Mouse (Mus musculus): ENCODE data around the gene 2310022B05Rik.
A peak's percentile ranks its signal among the peaks of the same experiment; 100 is the strongest.

The 2310022B05Rik gene

DNA sequence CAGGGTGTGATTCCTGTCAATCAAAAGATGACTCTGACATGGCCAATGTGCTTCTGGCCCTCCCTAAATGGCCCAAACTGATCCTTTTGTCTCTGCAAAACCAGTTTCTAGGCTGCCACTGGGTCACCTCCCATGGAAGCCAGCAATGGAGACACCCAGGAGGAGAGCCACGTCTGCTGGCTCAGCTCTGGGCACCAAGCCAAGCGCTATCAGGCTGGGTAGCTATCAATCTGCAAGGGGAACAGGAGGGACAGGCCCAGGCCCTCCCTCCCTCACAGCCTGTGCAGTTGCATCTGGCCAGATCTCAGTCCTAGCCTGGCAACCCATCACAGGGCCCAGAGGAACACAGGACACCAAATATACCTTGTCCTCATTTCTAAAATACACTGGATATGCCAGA, 4.8 kb downstream of the 2310022B05Rik start:
- peak; percentile 86 for DNase-seq

DNA sequence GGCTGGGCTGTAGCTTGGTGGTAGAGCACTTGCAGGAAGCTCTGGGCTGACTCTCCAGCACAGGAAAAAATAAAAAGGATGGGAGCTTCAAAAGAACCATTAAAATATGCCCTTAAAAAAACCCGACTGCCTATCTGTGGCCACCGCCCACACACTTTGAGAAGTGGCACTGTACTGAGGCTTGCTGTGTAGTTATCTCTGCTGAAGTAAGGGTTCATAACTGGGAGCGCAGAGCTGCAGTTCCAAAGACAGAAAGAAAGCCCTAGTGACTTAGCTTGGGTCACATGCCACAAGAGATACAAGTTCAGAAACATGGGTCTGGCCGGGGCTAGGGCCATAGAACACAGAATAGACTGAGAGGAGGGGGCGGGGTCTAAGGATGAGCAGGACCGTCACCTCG, 5.2 kb downstream of the 2310022B05Rik start:
- DNase-seq: peak; percentile 67

DNA sequence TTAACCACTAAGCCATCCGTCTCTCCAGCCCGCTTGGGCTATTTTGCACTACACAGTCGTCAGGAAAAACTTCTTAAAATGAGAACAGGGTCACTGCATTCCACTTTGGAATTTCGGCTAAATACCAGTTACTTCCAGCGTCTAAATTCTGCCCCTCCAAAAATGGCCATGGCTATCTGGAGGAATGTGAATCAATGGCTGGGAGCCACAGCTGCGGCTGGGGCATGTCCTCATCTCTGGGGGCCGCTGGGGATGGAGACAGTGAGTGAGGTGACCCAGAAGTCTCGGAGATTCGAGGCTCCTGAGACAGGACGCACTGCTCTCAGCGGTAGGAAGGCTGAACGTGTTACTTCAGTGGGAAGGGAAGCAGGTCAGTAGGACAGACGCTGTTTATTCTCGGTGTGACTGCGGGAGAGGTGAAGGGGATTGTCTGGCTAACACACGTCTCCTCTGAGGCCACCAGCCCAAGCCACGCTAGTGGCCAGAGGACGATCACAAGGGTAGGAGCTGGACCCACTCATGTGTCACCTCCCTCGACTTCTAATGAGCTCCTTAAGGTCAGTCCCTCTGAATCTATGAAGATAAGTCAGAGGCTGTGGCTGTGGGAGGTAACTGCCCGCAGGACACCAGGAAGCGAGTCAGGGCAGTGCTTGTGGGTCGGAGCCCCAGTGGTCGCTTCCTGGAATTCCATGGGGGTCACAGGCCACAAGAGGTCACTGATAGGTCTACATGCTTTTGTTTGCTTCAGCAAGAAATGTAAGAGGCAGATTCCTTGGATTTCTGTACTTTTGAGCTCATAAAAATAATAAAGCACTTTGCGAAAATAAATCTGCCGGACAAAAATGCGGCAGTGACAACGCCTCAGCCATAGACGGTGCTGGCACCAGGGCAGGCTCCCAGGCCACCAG, 9.3 kb downstream of the 2310022B05Rik start:
- no peak for DNase-seq

DNA sequence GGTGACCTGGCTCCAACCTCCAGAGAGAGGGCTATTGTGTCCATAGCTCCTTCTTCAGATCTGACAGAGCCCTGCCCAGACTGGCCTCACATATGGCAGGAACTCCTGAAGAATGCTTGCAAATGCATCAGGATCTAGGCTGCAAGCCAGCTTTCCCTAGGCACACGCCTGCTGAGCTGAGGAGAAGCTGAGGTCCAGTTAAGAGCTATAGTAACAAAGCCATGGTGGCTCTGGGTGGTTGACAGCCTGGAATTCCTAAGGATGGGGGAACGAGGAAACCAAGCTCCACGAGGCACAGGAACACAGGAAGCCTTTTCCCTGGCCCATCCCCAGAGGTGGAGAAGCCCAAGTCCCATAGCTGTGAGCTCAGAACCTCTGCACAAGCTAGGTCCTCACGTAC, 10.6 kb downstream of the 2310022B05Rik start:
- DNase-seq: no peak

DNA sequence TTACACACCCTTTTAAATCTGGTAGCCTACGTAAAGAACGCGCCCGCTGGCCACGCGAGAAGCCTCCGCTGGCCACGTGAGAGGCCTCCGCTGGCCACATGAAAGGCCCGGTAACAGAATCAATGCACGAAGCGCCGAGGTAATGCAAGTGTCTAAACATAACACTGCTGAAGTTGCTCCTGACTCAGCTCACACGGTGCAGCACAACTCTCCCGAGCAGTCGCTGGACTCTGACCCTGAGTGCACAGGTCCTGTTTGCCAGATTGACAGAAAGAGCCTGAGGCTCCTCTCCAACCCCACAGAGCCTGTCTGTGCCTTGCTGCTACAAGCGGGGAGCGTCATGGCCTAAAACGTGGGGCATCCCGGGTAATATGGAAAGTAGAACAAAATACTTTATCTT, 11.4 kb downstream of the 2310022B05Rik start:
- peak; percentile 46 for DNase-seq

DNA sequence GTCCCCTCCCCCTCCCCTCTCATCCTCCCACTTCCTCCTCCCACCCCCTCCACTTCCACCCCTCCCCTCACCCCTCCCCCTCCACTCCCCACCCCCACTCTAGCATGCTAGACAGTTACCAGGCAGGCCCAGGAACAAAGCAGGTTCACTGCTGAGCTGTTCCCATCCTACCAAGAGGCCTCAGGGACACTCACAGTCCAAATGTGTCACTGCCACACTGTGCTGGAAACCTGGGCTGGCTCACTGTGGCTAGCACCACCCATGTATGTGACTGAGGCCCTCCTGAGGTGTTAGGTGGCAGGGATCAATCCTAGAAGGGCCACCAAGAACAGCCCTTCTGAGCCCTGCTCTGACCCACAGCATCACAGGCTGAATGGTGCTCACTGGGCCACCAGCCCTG, 14.9 kb downstream of the 2310022B05Rik start:
- no peak for DNase-seq

DNA sequence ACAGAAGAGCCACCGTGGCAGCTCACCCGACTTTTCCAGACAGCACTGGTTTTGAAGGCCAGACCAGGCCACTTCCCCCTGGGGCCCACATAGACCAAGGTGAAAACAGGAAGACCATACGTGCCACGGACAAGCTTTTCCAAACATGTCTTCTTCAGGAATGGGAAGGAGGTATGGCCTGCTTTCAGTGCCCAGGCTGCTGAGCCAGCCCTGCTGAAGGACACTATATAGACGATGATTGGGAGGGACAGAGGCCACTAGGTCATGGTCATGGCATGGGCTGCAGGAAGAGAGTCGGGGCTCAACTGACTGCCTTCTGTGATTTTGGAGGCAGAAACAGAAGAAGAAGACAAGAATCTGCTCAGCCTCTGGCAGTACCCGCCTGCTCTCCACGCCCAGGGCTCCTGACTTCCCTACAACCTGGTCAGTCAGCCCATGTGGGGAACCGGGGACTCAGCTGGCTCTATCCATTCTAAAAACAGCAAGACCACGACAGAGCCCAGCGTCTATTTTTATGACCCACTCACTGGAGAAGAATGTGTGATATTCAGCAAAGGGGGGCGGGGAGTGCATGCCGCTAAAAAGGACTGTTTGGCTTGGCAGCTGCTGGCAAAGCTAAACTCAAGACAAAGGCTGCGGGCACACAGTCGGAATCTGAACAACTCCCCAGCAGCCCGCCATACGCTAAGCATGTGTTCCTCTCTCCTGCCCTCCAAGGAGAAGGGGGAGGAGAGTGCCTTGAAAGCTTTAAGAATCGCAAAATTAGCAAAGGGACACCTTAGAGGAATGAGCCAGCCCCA, 19.4 kb downstream of the 2310022B05Rik start:
- DNase-seq: peak; percentile 23

DNA sequence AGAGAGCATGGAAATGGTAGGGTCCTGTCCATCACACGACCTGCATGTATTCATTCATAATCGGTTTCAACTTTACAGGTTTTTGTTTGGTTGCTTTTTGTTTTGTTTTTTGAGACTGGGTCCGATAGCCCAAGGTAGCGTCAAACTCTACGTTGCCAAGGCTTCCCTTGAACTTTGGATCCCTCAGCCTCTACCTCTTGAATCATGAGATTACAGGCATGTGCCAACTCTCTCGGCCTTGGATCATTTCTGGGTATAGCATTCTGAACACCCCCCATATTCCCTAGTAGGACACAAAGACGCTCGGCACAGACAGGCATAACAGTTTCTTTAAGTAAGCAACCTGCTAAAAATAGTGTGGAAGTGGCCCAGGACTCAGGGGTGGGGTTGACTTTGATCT, 21.6 kb downstream of the 2310022B05Rik start:
- DNase-seq: no peak

DNA sequence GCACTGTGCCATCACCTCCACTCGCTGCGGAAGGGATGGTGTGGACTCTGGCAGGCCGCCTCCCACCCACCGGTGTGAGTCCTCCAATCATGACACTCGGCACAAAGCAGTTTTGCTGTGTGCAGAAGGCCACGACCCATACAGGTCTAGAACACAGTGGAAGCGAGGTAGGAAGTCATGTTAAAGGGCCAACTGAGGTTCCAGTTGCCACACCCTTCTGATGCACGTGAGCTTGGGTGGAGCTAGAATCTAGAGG, 28.0 kb downstream of the 2310022B05Rik start:
- no peak for DNase-seq

DNA sequence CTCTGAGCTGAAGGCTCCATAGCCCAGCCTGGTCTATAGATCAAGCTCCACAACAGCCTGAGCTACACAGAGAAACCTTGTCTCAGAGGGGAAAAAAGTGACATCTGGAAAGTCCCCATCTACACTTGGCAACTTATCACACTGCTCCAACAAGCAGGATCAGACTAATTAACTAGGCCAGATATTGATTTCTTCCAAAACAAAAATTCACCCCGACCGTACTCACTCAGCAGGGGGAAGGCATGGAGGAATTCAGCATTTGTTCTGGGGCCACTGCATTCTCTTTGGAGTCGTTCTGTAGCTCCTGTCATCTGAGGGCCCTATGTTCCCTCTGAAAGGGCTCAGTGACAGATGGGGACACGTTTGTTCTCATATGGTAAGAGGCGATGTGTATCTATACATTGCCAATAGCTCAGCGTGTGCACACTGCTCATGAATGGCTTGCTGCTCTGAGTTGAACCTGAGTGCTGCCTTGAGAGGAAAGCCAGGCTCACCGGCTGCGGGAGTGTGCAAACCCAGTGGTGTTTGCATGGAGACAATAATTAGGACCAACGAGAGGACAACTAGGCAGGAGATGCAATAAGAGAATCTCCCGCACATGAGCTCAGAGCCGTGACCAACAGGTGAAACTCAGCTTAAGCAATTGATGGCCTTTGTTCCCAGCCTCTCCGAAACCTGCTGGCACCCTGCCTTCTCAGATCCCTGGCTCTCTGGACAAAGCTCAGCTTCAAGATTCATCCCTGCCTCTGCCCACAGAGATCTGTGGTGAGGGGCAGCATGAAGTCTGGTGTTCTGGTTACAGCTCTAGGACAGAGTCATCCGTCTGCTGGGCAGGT, 28.5 kb downstream of the 2310022B05Rik start:
- DNase-seq: no peak

DNA sequence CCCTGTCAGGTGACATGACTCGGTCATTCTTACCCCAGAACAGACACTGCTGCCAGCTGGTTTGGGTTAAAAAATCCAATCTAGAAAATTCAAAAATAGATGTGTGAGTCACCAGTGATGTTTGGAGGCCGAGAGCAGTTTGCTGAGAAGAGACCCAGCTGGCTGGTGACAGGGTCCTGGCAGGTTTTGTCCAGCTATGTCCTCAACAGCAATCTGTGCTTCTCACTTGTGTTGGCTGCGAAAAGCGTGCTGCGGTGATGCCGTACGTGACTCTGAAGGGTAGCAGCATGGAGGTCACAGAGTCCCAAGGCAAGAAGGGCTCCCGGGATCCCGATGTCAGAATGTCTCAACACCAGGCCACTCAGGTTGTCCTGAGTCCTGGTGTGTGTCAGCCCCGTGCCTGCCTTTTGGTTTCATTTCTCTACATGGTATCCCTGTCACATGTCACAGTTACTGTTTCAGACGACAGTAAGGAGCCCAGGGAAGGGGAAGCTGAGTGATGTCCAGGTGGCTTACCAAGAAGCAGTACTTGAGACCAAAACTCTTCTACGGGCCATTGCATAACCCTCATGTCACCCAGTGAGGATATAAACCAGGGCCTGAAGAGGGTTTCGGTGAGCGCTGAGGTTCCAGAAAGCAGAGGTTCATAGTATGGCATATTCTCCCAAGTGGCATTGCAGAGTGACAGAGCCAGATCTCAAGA, 30.0 kb downstream of the 2310022B05Rik start:
- no peak for DNase-seq

DNA sequence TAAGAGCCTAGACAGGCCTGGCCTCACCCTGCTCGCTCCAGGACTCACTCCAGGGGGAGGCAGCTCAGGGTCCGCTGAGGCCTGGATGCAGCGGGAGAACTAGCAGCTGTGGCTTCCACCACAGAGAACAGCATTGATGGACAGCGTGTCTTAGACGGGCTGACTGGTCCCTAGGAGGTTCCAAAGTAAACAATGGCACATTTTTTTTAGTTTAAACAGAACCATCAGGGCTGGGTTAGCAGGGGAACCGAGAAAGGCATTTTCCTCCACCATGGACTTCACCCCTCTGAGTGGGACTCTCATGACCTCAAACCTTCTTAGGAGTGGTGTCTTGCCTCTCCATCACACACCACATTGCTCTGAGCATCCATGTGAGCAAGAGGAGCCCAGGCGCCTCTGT, 31.2 kb downstream of the 2310022B05Rik start:
- no peak for DNase-seq

DNA sequence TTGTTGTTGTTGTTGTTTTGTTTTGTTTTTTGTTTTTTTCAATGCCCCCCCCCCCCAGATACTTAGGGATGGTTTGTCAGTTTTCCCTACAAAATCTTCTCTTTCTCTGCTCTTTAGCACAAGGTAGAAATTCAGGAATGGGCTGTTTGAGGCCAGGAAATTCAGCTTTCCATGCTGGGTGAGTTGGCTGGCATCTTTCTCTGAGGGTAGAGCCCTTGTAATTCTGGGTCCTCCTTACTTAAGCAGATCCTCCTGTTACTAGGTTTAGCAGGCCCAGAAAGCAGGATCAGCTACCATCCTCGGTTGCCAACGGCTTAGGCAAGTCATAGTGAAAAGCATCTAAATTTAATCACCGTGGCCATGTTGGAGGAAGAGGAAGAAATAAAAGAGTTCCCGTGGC, 32.3 kb downstream of the 2310022B05Rik start:
- DNase-seq: no peak

DNA sequence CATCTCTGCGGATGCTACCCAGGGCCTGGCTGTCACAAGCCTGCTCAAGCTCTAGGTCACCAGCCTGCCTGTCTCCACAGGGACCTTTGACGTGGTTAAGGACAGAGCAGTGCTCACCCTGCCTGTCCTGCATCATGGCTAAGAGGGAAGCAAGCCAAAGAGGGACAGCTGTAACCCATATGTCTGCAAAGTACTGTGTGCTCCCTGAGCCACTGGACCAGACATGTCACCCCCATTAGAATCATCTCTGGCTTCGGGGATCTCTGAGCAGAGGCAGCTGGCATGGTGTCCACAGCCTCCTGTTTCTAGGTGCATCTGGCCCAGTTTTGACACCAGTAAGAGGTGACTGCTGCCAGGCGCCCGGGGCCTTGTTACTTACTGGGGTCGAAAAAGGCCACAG, 32.7 kb downstream of the 2310022B05Rik start:
- no peak for DNase-seq

DNA sequence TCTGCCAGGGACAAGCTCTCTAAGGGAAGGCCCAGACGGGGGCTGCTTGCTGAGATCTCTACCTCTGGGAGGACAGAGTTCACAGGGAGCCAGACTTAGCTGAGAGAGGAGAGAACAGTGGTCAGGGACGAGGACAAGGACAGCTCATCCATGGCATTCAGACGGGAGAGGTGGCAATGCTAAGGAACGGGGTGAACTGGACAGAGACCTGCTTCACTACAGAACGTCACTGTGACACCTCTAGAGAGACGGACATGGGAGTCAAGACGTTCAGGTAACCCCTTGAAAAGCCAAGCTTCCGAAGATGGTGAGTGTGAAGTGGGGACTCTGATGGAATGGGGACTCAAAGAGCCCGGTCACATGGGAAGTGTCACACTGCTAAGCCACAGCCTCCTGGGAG, 36.9 kb downstream of the 2310022B05Rik start:
- DNase-seq: no peak

DNA sequence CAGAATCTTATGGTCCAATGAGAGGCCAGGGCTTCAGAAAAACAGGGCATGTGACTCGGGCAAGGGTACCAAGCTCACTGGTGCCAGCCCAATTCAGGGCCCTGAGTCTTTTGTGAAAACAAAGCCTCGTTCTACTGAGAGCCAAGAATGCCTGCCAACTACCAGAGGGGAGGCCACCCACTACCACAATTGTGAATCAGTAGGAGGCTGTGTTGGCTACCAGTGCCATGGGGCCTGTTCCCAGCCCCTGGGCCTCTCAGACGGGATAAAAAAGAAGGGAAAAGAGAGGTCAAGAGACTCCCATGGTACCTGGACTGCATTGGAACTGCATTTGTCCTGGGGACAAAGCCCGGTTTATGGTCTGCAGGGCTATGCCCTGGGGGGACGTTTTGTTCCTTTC, 41.9 kb downstream of the 2310022B05Rik start:
- DNase-seq: no peak

DNA sequence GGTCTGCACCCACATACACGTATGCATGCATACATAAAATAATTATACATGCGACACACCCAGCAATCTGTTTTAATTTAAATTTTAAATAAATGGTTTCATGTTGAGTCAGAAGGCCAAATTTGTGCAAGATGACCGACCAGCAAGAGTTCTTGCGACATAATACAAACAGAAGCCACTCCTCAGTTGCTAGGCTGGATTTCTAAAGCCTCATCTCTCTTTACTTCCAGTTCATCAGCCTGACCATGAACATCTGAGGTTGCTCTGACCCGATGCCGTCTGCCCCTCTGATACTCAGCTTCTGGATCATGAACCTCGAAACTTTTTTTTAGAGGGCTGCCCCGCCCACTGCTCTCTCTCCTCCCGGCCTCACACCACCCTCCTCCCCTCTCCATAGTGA, 44.9 kb downstream of the 2310022B05Rik start:
- DNase-seq: no peak

DNA sequence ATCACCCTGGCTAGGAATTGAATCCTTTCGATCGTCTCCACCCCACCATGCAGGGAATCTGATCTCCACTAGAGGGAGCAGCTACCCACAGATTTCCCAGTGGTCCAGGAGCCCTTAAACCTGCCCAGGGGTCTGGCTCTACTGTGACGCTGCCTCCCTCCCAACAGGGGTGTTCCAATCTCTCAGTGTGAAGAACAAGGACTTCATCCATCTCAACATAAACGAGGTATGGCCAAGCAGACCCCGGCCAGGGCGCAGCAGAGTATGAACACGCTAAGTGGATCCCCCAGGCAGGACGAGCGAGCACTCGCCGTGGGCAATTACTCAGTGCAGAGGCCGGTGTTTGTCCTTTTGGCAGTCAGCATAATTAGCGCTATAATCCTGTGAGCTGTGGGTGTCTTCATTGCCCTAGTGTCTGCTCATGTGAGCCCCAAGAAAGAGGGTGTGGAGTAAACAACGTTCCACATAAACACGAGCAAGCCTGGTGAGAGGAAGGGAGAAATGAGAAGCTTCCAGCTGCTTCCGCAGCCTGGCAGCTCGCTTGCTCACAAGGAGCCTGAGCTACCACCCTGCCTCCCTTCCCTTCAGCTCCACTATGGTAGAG, 45.8 kb downstream of the 2310022B05Rik start:
- DNase-seq: peak; percentile 56

DNA sequence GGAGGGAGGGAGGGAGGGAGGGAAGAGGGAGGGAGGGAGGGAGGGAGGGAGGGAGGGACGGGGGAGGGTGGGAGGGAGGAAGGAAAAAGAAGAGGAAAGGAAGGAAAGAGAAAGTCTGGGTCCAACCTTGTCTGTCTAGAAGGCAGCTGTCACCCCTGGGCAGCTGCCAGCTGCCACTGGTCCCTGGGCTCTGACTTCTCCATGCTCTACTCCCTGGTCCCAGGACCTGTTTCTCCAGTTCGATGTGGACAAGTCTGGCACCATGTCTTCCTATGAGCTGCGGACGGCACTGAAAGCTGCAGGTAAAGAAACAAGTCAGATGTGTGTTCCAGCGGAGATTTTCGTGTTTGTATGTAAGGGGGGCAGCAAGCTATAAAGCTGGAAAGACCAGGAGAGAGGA, 48.8 kb downstream of the 2310022B05Rik start:
- no peak for DNase-seq

DNA sequence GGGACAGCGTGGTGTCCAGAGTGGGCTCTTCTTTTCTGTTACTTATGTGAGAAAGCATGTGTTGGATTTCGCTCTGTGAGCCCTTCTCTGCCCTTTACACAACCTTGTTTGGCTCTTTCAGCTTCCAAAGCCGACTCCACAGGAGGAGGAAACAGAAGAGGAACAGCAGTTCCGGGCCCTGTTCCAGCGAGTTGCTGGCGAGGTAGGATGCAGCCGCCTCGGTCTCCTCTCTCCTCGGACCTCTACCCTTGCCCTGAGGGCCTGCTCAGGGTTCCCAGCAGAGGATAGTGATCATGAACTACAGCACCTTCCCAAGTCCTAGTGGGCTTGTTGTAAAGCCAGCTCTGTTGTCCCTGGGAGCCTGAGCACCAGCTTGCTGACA, 54.2 kb downstream of the 2310022B05Rik start:
- DNase-seq: no peak

DNA sequence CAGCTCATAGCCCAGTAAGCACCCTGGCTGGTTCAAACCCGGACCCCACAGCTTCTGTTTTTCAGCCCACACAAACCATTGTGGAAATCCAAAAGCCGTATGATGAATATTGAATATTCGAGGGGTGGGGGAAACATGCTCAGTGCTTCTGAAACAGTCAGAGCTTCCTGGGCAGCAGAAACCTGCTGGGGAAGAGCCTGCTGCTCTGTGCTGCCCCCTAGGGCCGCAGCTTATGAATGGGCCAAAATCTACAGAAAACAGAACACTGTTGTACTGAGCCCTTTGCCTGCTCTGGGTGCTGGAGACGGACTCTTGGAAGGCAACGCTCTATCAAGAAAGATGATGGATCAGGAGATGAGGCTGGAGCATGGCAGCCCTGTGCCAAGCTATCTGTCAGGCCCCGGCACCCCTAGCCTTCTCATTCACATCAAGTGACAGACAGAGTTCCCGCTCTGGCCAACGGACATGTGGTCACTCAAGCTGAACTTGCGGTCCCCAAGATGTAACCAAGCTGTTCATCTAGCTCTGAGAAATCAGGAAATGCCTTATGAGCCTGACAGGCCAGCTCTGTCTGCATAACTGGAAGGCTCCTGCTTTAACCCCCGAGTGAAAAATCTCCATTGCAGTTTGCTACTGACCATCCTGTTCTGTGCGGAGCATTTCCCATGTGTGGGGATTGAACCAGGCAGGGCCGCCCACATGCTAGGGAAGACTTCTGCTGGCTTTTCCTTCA, 54.8 kb downstream of the 2310022B05Rik start:
- DNase-seq: no peak

DNA sequence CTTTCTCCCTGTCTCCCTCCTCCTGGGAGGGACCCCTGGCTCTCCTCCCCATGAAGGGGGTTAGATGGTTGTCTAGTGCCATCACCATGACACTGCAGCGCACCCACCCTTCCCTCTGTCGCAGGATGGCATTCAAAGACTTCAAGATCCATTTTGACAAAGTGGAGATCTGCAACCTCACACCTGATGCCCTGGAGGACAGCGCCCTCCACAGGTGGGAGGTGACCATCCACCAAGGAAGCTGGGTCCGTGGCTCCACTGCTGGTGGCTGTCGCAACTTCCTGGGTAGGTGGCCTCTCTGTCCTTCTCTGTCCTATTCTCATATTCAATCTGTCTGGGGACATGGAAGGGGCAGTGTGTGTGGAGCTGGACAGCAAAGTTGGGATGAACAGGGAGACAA, 59.1 kb downstream of the 2310022B05Rik start:
- DNase-seq: no peak

Data from liver (tissue).